ENCODE assay signal across 20 mouse cellular contexts in genomic region chr13:48618890-48619289, GRCm38 (mm10). TPM values are rescaled to one million over a fixed set of nuclear protein-coding genes. Genes with fewer than 3 reads are reported as not detected.
DNase-seq lines count a peak whose midpoint lies in the region; ATAC-seq lines count a peak whose summit lies in the region.
"Had no signal": no experiment of that assay in that cellular context is flagged by ENCODE, and none has a peak within 500 bp of the region (broad histone marks: within the 10 kb centered on the region; RNA-seq: fewer than 3 reads in every experiment).

No protein-coding gene starts in this region.

- H3K27ac ChIP-seq in limb, embryonic 12.5 days, result peak overlapping the region; percentile 72
- H3K27ac ChIP-seq in limb, embryonic 10.5 days, result no peak overlapping the region
- H3K27ac ChIP-seq in embryonic facial prominence, embryonic 12.5 days, result peak overlapping the region; percentile 81
- 0 out of 2 replicates have a peak overlapping the region, but pooled peaks have one; percentile 16 for H3K27ac ChIP-seq in limb, embryonic 13.5 days
- H3K27ac ChIP-seq: forebrain, embryonic 13.5 days; hindbrain, embryonic 12.5 days had no signal

- peaks cover 15% of the 10 kb centered on the region for H3K4me1 ChIP-seq in limb, embryonic 12.5 days (replicated peaks)
- H3K4me1 ChIP-seq in limb, embryonic 10.5 days, result peaks cover 6% of the 10 kb centered on the region; the same call in 1 of the 2 replicates
- peaks cover 13% of the 10 kb centered on the region for H3K4me1 ChIP-seq in embryonic facial prominence, embryonic 12.5 days
- H3K4me1 ChIP-seq in limb, embryonic 13.5 days, result peaks cover 18% of the 10 kb centered on the region
- H3K4me1 ChIP-seq: forebrain, embryonic 13.5 days had no signal

- no peak overlapping the region for H3K4me3 ChIP-seq in limb, embryonic 12.5 days (replicated peaks)
- H3K4me3 ChIP-seq in limb, embryonic 10.5 days, result no peak overlapping the region
- no peak overlapping the region for H3K4me3 ChIP-seq in embryonic facial prominence, embryonic 12.5 days
- H3K4me3 ChIP-seq in limb, embryonic 13.5 days, result no peak overlapping the region
- H3K4me3 ChIP-seq: forebrain, embryonic 13.5 days; hindbrain, embryonic 12.5 days had no signal

- WGBS in limb, embryonic 12.5 days, result 18% methylated on average over 4 of the region's 4 CpGs
- 66% methylated on average over 4 of the region's 4 CpGs for WGBS in limb, embryonic 10.5 days
- 17% methylated on average over 4 of the region's 4 CpGs for WGBS in embryonic facial prominence, embryonic 12.5 days
- WGBS in limb, embryonic 13.5 days, result 26% methylated on average over 4 of the region's 4 CpGs

- 0 out of 2 replicates have a peak overlapping the region, but pooled peaks have one; percentile 8 for H3K4me2 ChIP-seq in limb, embryonic 12.5 days
- peak overlapping the region; percentile 15; the same call in 1 of the 2 replicates for H3K4me2 ChIP-seq in embryonic facial prominence, embryonic 12.5 days (replicated peaks)
- H3K4me2 ChIP-seq in limb, embryonic 13.5 days (replicated peaks), result no peak overlapping the region
- H3K4me2 ChIP-seq: forebrain, embryonic 13.5 days; hindbrain, embryonic 12.5 days had no signal

- H3K9me3 ChIP-seq in limb, embryonic 12.5 days, result peaks cover 14% of the 10 kb centered on the region
- H3K9me3 ChIP-seq in limb, embryonic 10.5 days (replicated peaks), result peaks cover 13% of the 10 kb centered on the region; the same call in 1 of the 2 replicates
- H3K9me3 ChIP-seq in embryonic facial prominence, embryonic 12.5 days, result peaks cover 9% of the 10 kb centered on the region; the same call in 1 of the 2 replicates
- peaks cover 14% of the 10 kb centered on the region for H3K9me3 ChIP-seq in limb, embryonic 13.5 days

- no peak overlapping the region for H3K9ac ChIP-seq in limb, embryonic 12.5 days (replicated peaks)
- H3K9ac ChIP-seq in embryonic facial prominence, embryonic 12.5 days, result no peak overlapping the region
- H3K9ac ChIP-seq in limb, embryonic 13.5 days, result no peak overlapping the region
- H3K9ac ChIP-seq: forebrain, embryonic 13.5 days; forebrain, postnatal 0 days; hindbrain, embryonic 12.5 days had no signal

- H3K27me3 ChIP-seq in limb, embryonic 12.5 days, result no peaks in the 10 kb centered on the region
- H3K27me3 ChIP-seq in limb, embryonic 10.5 days (ENCODE audit: low read depth, poor library complexity, severe bottlenecking), result no peaks in the 10 kb centered on the region
- H3K27me3 ChIP-seq in embryonic facial prominence, embryonic 12.5 days, result no peaks in the 10 kb centered on the region
- no peaks in the 10 kb centered on the region for H3K27me3 ChIP-seq in limb, embryonic 13.5 days
- H3K27me3 ChIP-seq: forebrain, embryonic 13.5 days had no signal

- no peak for DNase-seq in limb, embryonic 10.5 days (ENCODE audit: low spot score)
- no peak for DNase-seq in right cerebral cortex, postnatal 14 days
- DNase-seq: adrenal gland, adult 8-10 months; adrenal gland, postnatal 36 days; cerebellum, adult 2 months; cerebellum, postnatal 10 days; forebrain, postnatal 0 days; gastrocnemius, postnatal 14 days; heart, postnatal 10 days; heart, postnatal 4 days had no signal

- H3K36me3 ChIP-seq in limb, embryonic 12.5 days, result no peaks in the 10 kb centered on the region; the same call in 1 of the 2 replicates
- peaks cover 5% of the 10 kb centered on the region; the same call in 1 of the 2 replicates for H3K36me3 ChIP-seq in limb, embryonic 10.5 days
- H3K36me3 ChIP-seq in embryonic facial prominence, embryonic 12.5 days, result no peaks in the 10 kb centered on the region
- H3K36me3 ChIP-seq in limb, embryonic 13.5 days, result peaks cover 13% of the 10 kb centered on the region

- no peak for ATAC-seq in limb, embryonic 12.5 days (ENCODE audit: insufficient number of reproducible peaks, insufficient read depth, low FRiP score, low TSS enrichment, low read depth)
- no peak for ATAC-seq in embryonic facial prominence, embryonic 12.5 days (ENCODE audit: insufficient number of reproducible peaks, insufficient read depth, low FRiP score, low TSS enrichment)
- 0 out of 2 replicates have a peak, but pooled peaks have one; percentile 67 for ATAC-seq in limb, embryonic 13.5 days (ENCODE audit: low FRiP score, low read depth)
- ATAC-seq in granulocyte monocyte progenitor cell, adult 5-6 weeks (replicated peaks; ENCODE audit: poor library complexity, severe bottlenecking), result no peak
- ATAC-seq: forebrain, embryonic 13.5 days; forebrain, postnatal 0 days; hindbrain, embryonic 16.5 days; inflammation-experienced regulatory T-cells, adult 6 months had no signal

RNA-seq across cellular contexts. Expression of gene Ptpdc1, which starts 6.6 kb away (rescaled TPM):
- 20.1 and 21.1 TPM in 2 replicates for polyA plus RNA-seq in limb, embryonic 12.5 days (2016; fragmentation: Nextera tagmentation; extraction: Ambion mirVana)
- 6.0 and 10.9 TPM in 2 replicates for polyA plus RNA-seq in limb, embryonic 10.5 days (2016; fragmentation: Nextera tagmentation; extraction: Ambion mirVana)
- 23.5 and 25.3 TPM in 2 replicates for polyA plus RNA-seq in embryonic facial prominence, embryonic 12.5 days (2016; fragmentation: Nextera tagmentation; extraction: Ambion mirVana)
- 20.0 and 20.5 TPM in 2 replicates for polyA plus RNA-seq in limb, embryonic 13.5 days (2015; fragmentation: Nextera tagmentation; extraction: Ambion mirVana)
- total RNA-seq in granulocyte monocyte progenitor cell, adult 5-6 weeks (2014; fragmentation: Nextera tagmentation), result 3.2 TPM in 1 of 2 replicates, not detected in the other
- 0.82 and 1.1 TPM in 2 replicates for total RNA-seq in granulocyte monocyte progenitor cell, adult 5-6 weeks (2017)

RNA-seq across cellular contexts. Expression of gene Barx1, which starts 43.9 kb away (rescaled TPM):
- polyA plus RNA-seq in limb, embryonic 12.5 days (2016; fragmentation: Nextera tagmentation; extraction: Ambion mirVana), result 2.7 and 4.8 TPM in 2 replicates
- polyA plus RNA-seq in limb, embryonic 10.5 days (2016; fragmentation: Nextera tagmentation; extraction: Ambion mirVana), result 0.16 and 4.1 TPM in 2 replicates
- polyA plus RNA-seq in embryonic facial prominence, embryonic 12.5 days (2016; fragmentation: Nextera tagmentation; extraction: Ambion mirVana), result 107 and 214 TPM in 2 replicates
- polyA plus RNA-seq in limb, embryonic 13.5 days (2015; fragmentation: Nextera tagmentation; extraction: Ambion mirVana), result 2.7 and 2.9 TPM in 2 replicates
- not detected in 2 replicates for total RNA-seq in granulocyte monocyte progenitor cell, adult 5-6 weeks (2014; fragmentation: Nextera tagmentation)
- not detected in 2 replicates for total RNA-seq in granulocyte monocyte progenitor cell, adult 5-6 weeks (2017)
- total RNA-seq: adrenal gland, adult 8-10 months; adrenal gland, postnatal 36 days; forebrain, postnatal 0 days; gastrocnemius, adult 18-20 months; gastrocnemius, postnatal 14 days; heart, postnatal 10 days; heart, postnatal 4 days had no signal
- polyA plus RNA-seq: cerebellum, adult 2 months; forebrain, embryonic 13.5 days; forebrain, postnatal 0 days; gonadal fat pad, adult 2 months; hindbrain, embryonic 16.5 days; inflammation-experienced regulatory T-cells, adult 6 months had no signal

Comparison
In these comparisons a context has a peak if more than half of its experiments do, and no peak if none do; other contexts are left out.
1. RNA of gene Barx1, which starts 43.9 kb away (polyA plus RNA-seq): 107 to 214 TPM in embryonic facial prominence, embryonic 12.5 days; 2.7 to 4.8 TPM in limb, embryonic 12.5 days, 2.7 to 2.9 TPM in limb, embryonic 13.5 days and 0.16 to 4.1 TPM in limb, embryonic 10.5 days; every median in the first group is over 10 times any median in the second.